Mouse (Mus musculus): Measurements from ENCODE around the gene Sh2d1b1. TPM values are rescaled to one million over a fixed set of nuclear protein-coding genes. Genes with fewer than 3 reads are reported as not detected.

The Sh2d1b1 gene
- polyA plus RNA-seq, 1 experiment from 2014 or later: 0.17 TPM

- 66% methylated on average over 15 of the region's 15 CpGs for WGBS (ENCODE audit: insufficient replicate concordance)
- H3K4me2 ChIP-seq: no peak overlapping the region
- no peak overlapping the region for H3K27ac ChIP-seq
- H3K36me3 ChIP-seq: no peaks in the 10 kb centered on the region
- H3K9me3 ChIP-seq (replicated peaks): no peaks in the 10 kb centered on the region
- ATAC-seq: no peak
- H3K9ac ChIP-seq: no peak overlapping the region
- H3K4me3 ChIP-seq: no peak overlapping the region
- H3K4me1 ChIP-seq: no peaks in the 10 kb centered on the region
- H3K27me3 ChIP-seq (replicated peaks): no peaks in the 10 kb centered on the region
Measured at GRCm38 (mm10) chr1:170294786-170295570, 17.9 kb downstream of the Sh2d1b1 start.

GRCm38 (mm10) chr1:170299496-170299895 lies 22.4 kb downstream of the Sh2d1b1 start:
- no peak overlapping the region for H3K4me3 ChIP-seq
- H3K9me3 ChIP-seq (replicated peaks): no peaks in the 10 kb centered on the region
- H3K9ac ChIP-seq: no peak overlapping the region
- no peak overlapping the region for H3K27ac ChIP-seq
- no peaks in the 10 kb centered on the region for H3K4me1 ChIP-seq
- H3K36me3 ChIP-seq: no peaks in the 10 kb centered on the region
- WGBS (ENCODE audit: insufficient replicate concordance): 65% methylated on average over 4 of the region's 4 CpGs
- no peak overlapping the region for H3K4me2 ChIP-seq
- no peak for ATAC-seq
- H3K27me3 ChIP-seq (replicated peaks): no peaks in the 10 kb centered on the region

- WGBS (ENCODE audit: insufficient replicate concordance): 78% methylated on average over 9 of the region's 9 CpGs
- no peaks in the 10 kb centered on the region for H3K36me3 ChIP-seq
- H3K4me2 ChIP-seq: no peak overlapping the region
- ATAC-seq: no peak
- H3K4me1 ChIP-seq: no peaks in the 10 kb centered on the region
- H3K9ac ChIP-seq: no peak overlapping the region
- H3K27me3 ChIP-seq (replicated peaks): no peaks in the 10 kb centered on the region
- no peak overlapping the region for H3K4me3 ChIP-seq
- H3K9me3 ChIP-seq (replicated peaks): no peaks in the 10 kb centered on the region
- H3K27ac ChIP-seq: no peak overlapping the region
Measured at GRCm38 (mm10) chr1:170301686-170302085, 24.6 kb downstream of the Sh2d1b1 start.

GRCm38 (mm10) chr1:170302456-170302855 lies 25.3 kb downstream of the Sh2d1b1 start:
- H3K4me1 ChIP-seq: no peaks in the 10 kb centered on the region
- 70% methylated on average over 6 of the region's 6 CpGs for WGBS (ENCODE audit: insufficient replicate concordance)
- no peak overlapping the region for H3K4me3 ChIP-seq
- H3K27ac ChIP-seq: no peak overlapping the region
- H3K4me2 ChIP-seq: no peak overlapping the region
- no peaks in the 10 kb centered on the region for H3K36me3 ChIP-seq
- no peak overlapping the region for H3K9ac ChIP-seq
- no peaks in the 10 kb centered on the region for H3K27me3 ChIP-seq (replicated peaks)
- ATAC-seq: no peak
- H3K9me3 ChIP-seq (replicated peaks): no peaks in the 10 kb centered on the region

- 64% methylated on average over 6 of the region's 6 CpGs for WGBS (ENCODE audit: insufficient replicate concordance)
- ATAC-seq: 0 out of 2 replicates have a peak, but pooled peaks have one; percentile 24
- Histone ChIP-seq H3K4me3 (no peak overlapping the region), H3K4me1 (no peaks in the 10 kb centered on the region), H3K36me3 (no peaks in the 10 kb centered on the region), H3K9ac (no peak overlapping the region), H3K27me3 (replicated peaks) (no peaks in the 10 kb centered on the region), H3K9me3 (replicated peaks) (no peaks in the 10 kb centered on the region), H3K4me2 (no peak overlapping the region), H3K27ac (no peak overlapping the region)
Measured at GRCm38 (mm10) chr1:170303103-170303502, 26.0 kb downstream of the Sh2d1b1 start.

GRCm38 (mm10) chr1:170305002-170305401 lies 27.9 kb downstream of the Sh2d1b1 start:
- no peak for ATAC-seq
- no peak overlapping the region for H3K27ac ChIP-seq
- 56% methylated on average over 10 of the region's 10 CpGs for WGBS (ENCODE audit: insufficient replicate concordance)

GRCm38 (mm10) chr1:170306232-170306631 lies 29.1 kb downstream of the Sh2d1b1 start, which contains the start of gene Gm7694:
TSS of gene Gm7694 (minus strand) at chr1:170306332.
- Histone ChIP-seq H3K9ac (no peak within 1 kb of the TSS), H3K27ac (no peak within 1 kb of the TSS), H3K36me3 (no peaks in the 10 kb centered on the region), H3K4me3 (no peak within 1 kb of the TSS), H3K9me3 (replicated peaks) (no peaks in the 10 kb centered on the region), H3K4me1 (no peaks in the 10 kb centered on the region), H3K4me2 (no peak within 1 kb of the TSS), H3K27me3 (replicated peaks) (no peaks in the 10 kb centered on the region)
- whole genome bisulfite sequencing (ENCODE audit: insufficient replicate concordance): 77% methylated on average over 4 of the region's 4 CpGs
- ATAC-seq: no peak

More at GRCm38 (mm10) chr1:170305002-170305401, 27.9 kb downstream of the Sh2d1b1 start:
- Histone ChIP-seq H3K27me3 (replicated peaks) (no peaks in the 10 kb centered on the region), H3K9me3 (replicated peaks) (no peaks in the 10 kb centered on the region), H3K4me2 (no peak overlapping the region), H3K36me3 (no peaks in the 10 kb centered on the region), H3K4me1 (no peaks in the 10 kb centered on the region), H3K4me3 (no peak overlapping the region), H3K9ac (no peak overlapping the region)

- Histone ChIP-seq H3K27me3 (replicated peaks) (no peaks in the 10 kb centered on the region), H3K9ac (no peak within 1 kb of the TSS), H3K4me2 (no peak within 1 kb of the TSS), H3K27ac (no peak within 1 kb of the TSS), H3K9me3 (replicated peaks) (no peaks in the 10 kb centered on the region), H3K4me1 (no peaks in the 10 kb centered on the region), H3K36me3 (no peaks in the 10 kb centered on the region), H3K4me3 (no peak within 1 kb of the TSS)
- WGBS (ENCODE audit: insufficient replicate concordance): 82% methylated on average over 4 of the region's 4 CpGs
- no peak for ATAC-seq
Measured at GRCm38 (mm10) chr1:170308503-170308902, 31.4 kb downstream of the Sh2d1b1 start, which contains the start of gene Spata46. TSS of gene Spata46 (plus strand) at chr1:170308803.

GRCm38 (mm10) chr1:170311431-170311830 lies 34.3 kb downstream of the Sh2d1b1 start:
- no peak for ATAC-seq
- Histone ChIP-seq H3K9ac (no peak overlapping the region), H3K36me3 (no peaks in the 10 kb centered on the region), H3K9me3 (replicated peaks) (no peaks in the 10 kb centered on the region), H3K4me1 (no peaks in the 10 kb centered on the region), H3K27ac (no peak overlapping the region), H3K4me2 (no peak overlapping the region), H3K27me3 (replicated peaks) (no peaks in the 10 kb centered on the region), H3K4me3 (no peak overlapping the region)
- WGBS (ENCODE audit: insufficient replicate concordance): 57% methylated on average over 6 of the region's 6 CpGs

GRCm38 (mm10) chr1:170322046-170322445 lies 44.9 kb downstream of the Sh2d1b1 start:
- 75% methylated on average over 2 of the region's 2 CpGs for WGBS (ENCODE audit: insufficient replicate concordance)

GRCm38 (mm10) chr1:170323001-170323400 lies 45.9 kb downstream of the Sh2d1b1 start:
- Histone ChIP-seq H3K9ac (no peak overlapping the region), H3K4me3 (no peak overlapping the region), H3K27ac (no peak overlapping the region), H3K4me1 (no peaks in the 10 kb centered on the region), H3K27me3 (replicated peaks) (no peaks in the 10 kb centered on the region), H3K9me3 (replicated peaks) (no peaks in the 10 kb centered on the region), H3K4me2 (no peak overlapping the region), H3K36me3 (no peaks in the 10 kb centered on the region)
- WGBS (ENCODE audit: insufficient replicate concordance): 78% methylated on average over 10 of the region's 10 CpGs
- no peak for ATAC-seq

More at GRCm38 (mm10) chr1:170322046-170322445, 44.9 kb downstream of the Sh2d1b1 start:
- Histone ChIP-seq H3K4me3 (no peak overlapping the region), H3K36me3 (no peaks in the 10 kb centered on the region), H3K27ac (no peak overlapping the region), H3K9me3 (replicated peaks) (no peaks in the 10 kb centered on the region), H3K4me1 (no peaks in the 10 kb centered on the region), H3K9ac (no peak overlapping the region), H3K4me2 (no peak overlapping the region), H3K27me3 (replicated peaks) (no peaks in the 10 kb centered on the region)
- ATAC-seq: no peak

GRCm38 (mm10) chr1:170324312-170324711 lies 47.2 kb downstream of the Sh2d1b1 start:
- Histone ChIP-seq H3K9ac (no peak overlapping the region), H3K4me1 (no peaks in the 10 kb centered on the region), H3K27me3 (replicated peaks) (no peaks in the 10 kb centered on the region), H3K9me3 (replicated peaks) (no peaks in the 10 kb centered on the region), H3K4me2 (no peak overlapping the region), H3K36me3 (no peaks in the 10 kb centered on the region; the same call in 1 of the 2 replicates), H3K4me3 (no peak overlapping the region), H3K27ac (no peak overlapping the region)
- ATAC-seq: no peak
- WGBS (ENCODE audit: insufficient replicate concordance): 68% methylated on average over 1 of the region's 1 CpGs
